Mouse (Mus musculus): ENCODE data around the gene Rbms3.

DNA sequence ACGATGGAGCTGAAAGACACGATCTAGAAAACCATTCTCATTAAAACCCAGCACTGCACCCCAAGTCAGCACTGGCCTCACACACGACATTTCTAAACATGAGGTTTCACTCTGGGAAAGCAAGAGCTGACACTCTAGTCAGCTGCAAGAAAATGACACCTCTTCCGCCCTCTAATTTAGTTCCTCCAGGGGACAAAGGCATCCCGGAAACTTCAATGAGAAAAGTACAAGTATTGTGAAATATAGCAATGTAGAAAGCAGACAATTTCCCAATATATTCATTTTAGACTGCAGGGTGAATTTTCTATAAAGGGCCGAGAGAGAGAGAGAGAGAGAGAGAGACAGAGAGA, 395.0 kb downstream of the Rbms3 start:
- no peak for TF ChIP-seq ZC3H11A (IDR thresholded peaks at IDR 0.05; ENCODE audit: borderline replicate concordance, low read depth, low read length)
- no peak for TF ChIP-seq ZNF384 (IDR thresholded peaks at IDR 0.05; ENCODE audit: low read depth, low read length)
- TF ChIP-seq HCFC1 (IDR thresholded peaks at IDR 0.05; ENCODE audit: borderline replicate concordance, insufficient read depth, low read length): no peak
- TF ChIP-seq CHD2 (IDR thresholded peaks at IDR 0.05; ENCODE audit: low read depth, low read length): no peak
- no peak for TF ChIP-seq MAFK (IDR thresholded peaks at IDR 0.05; ENCODE audit: insufficient read depth, low read depth, low read length)

Measured in ES-E14 (cell line).